Mouse (Mus musculus): ENCODE measurements at regions not wholly inside any gene's neighbourhood (a gene's known extent, or its start where the extent isn't known, plus 50 kb on each side); places are given as distances from the start of the nearest gene placed in this dataset.

- in situ Hi-C loops (cut with MboI, MseI): no loop called here
Measured at GRCm38 (mm10) chr13:117152655-117153054, 55.7 kb upstream of the Emb start.

GRCm38 (mm10) chr13:117143828-117144227, 64.5 kb upstream of the Emb start:
- in situ Hi-C loops (cut with MboI, MseI): no loop called here

- in situ Hi-C loops (cut with MboI, MseI): no loop called here
Measured at GRCm38 (mm10) chr13:117143255-117143654, 65.1 kb upstream of the Emb start.

GRCm38 (mm10) chr13:117134352-117134751, 74.0 kb upstream of the Emb start:
- in situ Hi-C loops (cut with MboI, MseI): no loop called here

- in situ Hi-C loops (cut with MboI, MseI): no loop called here
Measured at GRCm38 (mm10) chr13:117132123-117132522, 76.2 kb upstream of the Emb start.

GRCm38 (mm10) chr13:117127813-117128549, 80.4 kb upstream of the Emb start:
- in situ Hi-C loops (cut with MboI, MseI): loop anchor here in 1 of 2 experiments (5.0 kb wide), 1 partner anchor 101 kb away; the partner anchor contains the start of gene Parp8

- in situ Hi-C loops (cut with MboI, MseI): loop anchor here in 1 of 2 experiments (5.0 kb wide), 1 partner anchor 100 kb away; the partner anchor contains the start of gene Parp8
Measured at GRCm38 (mm10) chr13:117127116-117127728, 81.1 kb upstream of the Emb start.

GRCm38 (mm10) chr13:117119636-117120035, 88.7 kb upstream of the Emb start:
- in situ Hi-C loops (cut with MboI, MseI): no loop called here

GRCm38 (mm10) chr13:117114797-117115196, 89.5 kb upstream of the Parp8 start:
- in situ Hi-C loops (cut with MboI, MseI): no loop called here

- in situ Hi-C loops (cut with MboI, MseI): no loop called here
Measured at GRCm38 (mm10) chr13:117112424-117112823, 87.1 kb upstream of the Parp8 start.

GRCm38 (mm10) chr13:117105151-117105660, 79.9 kb upstream of the Parp8 start:
- in situ Hi-C loops (cut with MboI, MseI): no loop called here

- in situ Hi-C loops (cut with MboI, MseI): no loop called here
Measured at GRCm38 (mm10) chr13:117094773-117095172, 69.4 kb upstream of the Parp8 start.

- in situ Hi-C loops (cut with MboI, MseI): no loop called here
Measured at GRCm38 (mm10) chr13:117088629-117089028, 63.3 kb upstream of the Parp8 start.

GRCm38 (mm10) chr13:117082758-117083157, 57.4 kb upstream of the Parp8 start:
- in situ Hi-C loops (cut with MboI, MseI): no loop called here

GRCm38 (mm10) chr13:117079316-117079715, 54.0 kb upstream of the Parp8 start:
- in situ Hi-C loops (cut with MboI, MseI): no loop called here
